Mouse (Mus musculus) yolk sac, embryonic 10.5 days (tissue): ENCODE data around the gene Iqgap1.
"Not testable (repeated sequence)": the region's sequence is repeated elsewhere in the genome, so short reads cannot be mapped to it uniquely, and the experiment has no call there.

ENCODE experiments used
- DNase-seq: peaks from one replicate; pipeline ENCODE4 v3.0.0-alpha.2; 2017; ENCODE audit warnings: low spot score

The Iqgap1 gene

DNA sequence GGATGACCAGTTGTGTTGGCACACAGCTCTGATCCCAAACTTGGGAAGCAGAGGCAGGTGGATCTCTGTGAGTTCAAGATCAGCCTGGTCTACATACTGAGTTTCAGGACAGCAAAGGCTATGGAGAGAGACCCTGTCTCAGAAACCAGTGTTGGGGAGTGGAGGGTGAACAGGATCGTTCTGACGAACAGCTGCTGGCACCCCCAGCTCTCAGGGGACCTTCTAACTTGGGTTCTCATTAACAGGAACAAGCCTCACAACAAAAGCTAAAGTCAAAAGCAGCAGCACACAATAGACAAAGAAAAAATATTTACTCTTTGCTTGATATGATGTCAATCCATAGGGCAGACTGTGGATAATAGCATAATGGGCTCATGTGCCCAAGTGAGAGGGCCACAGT, 55.3 kb downstream of the Iqgap1 start:
- DNase-seq: no peak

DNA sequence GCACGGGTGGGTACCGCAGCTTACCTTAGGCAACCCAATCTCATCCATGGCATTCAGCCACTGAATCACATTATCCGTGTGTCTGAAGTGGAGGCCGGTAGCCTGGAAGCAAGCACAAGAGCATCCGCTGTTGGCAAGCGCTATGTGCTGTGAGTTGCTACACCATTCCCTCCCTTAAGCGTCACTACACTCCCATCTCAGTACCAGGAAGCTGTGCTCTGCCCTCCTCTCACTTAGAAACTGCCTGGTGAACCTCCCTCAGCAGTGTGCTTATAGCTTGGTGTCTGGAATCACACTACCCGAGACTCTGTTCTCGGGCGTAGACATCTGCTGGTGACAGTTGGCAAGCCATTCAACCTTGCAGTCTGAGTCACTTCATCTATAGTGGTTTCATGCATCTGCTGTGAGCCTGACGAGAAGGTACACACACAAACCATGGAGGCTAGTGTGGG, 58.9 kb downstream of the Iqgap1 start:
- DNase-seq: no peak

GRCm38 (mm10) chr7:80766072-80766471, 59.7 kb downstream of the Iqgap1 start:
- no peak for DNase-seq

- DNase-seq: no peak
Measured at GRCm38 (mm10) chr7:80763864-80764437, 61.8 kb downstream of the Iqgap1 start.

DNA sequence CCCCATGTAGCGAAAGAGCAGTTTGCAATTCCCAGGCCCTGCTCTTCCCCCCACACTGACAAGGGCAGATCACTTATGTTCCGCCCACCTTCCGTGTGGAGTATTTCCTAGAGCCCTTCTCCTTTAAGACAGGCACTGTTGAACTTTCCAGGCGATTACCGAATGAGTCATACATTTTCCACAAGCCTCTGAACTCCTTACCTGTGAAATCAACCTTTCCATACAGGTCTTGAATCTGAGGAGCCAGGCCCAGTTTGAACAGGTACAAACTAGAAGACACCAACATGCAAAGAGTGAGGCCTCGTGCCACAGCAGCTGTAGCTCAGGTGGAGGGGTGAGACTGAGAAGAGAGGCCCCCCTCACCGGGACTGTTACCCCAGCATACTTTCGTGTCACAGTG, 63.5 kb downstream of the Iqgap1 start:
- peak; percentile 50 for DNase-seq

GRCm38 (mm10) chr7:80754086-80754485, 71.7 kb downstream of the Iqgap1 start:
- DNase-seq: no peak

- no peak for DNase-seq
Measured at GRCm38 (mm10) chr7:80753613-80754012, 72.2 kb downstream of the Iqgap1 start.

DNA sequence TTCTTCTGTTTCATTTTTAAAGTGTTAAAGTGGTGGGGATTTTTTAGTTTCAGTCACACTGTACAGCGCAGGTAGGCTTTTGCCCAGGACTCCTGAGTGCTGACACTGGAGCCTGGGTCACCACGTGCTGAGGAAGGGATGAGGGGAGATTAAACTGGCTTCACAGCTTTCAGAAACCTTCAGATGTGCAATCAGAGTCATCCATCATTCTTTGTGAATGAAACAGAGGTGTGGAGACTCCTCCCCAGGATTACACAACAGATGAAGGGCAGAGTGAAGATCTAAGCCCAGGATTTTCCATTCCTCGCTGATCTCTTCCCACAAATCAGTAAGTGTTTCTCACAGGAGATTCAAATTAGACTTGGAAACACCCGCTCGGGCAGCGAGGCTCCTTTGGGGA, 76.2 kb downstream of the Iqgap1 start:
- no peak for DNase-seq

- not testable (repeated sequence) for DNase-seq
Measured at GRCm38 (mm10) chr7:80749109-80749508, 76.7 kb downstream of the Iqgap1 start.

- DNase-seq: no peak
Measured at GRCm38 (mm10) chr7:80747371-80747770, 78.4 kb downstream of the Iqgap1 start.

- DNase-seq: no peak
Measured at GRCm38 (mm10) chr7:80746166-80746761, 79.5 kb downstream of the Iqgap1 start.

DNA sequence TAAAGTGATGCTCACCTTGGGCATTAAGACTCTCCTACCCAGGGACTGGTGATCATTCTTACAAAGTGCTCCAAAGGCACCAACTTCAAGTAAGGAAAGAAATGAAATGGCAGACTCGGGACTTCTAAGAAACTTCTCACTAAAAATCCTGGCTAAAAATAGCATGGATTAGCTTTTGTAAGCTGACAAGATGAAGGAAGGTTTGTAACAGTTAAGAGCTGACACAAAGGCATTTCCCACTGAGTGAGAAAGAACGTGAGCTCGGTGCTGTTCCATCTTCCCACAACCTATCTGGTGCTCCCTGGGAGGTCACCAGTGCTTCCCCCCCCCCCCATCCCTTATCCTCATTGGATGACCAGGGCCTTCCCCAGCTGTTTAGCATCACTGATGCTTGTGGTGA, 80.0 kb downstream of the Iqgap1 start:
- DNase-seq: no peak

DNA sequence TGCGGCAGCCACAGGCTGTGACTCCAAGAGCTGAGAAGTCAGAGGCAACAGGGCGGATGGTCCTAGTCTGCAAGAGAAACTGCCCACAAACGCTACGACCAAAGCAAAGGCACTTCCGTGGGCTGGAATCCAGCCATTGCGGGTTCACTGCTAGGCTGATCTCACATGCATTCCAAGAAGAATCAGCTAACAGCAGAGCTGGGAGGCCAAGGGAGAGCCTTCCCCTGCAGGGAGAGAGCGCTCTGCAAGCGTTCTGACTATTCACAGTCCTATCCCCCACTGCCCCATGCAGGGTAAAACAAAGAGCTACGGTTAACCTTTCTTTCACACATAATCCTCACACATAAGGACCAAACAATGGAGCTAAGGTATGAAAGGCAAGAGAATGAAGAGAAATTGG, 80.5 kb downstream of the Iqgap1 start:
- no peak for DNase-seq

DNA sequence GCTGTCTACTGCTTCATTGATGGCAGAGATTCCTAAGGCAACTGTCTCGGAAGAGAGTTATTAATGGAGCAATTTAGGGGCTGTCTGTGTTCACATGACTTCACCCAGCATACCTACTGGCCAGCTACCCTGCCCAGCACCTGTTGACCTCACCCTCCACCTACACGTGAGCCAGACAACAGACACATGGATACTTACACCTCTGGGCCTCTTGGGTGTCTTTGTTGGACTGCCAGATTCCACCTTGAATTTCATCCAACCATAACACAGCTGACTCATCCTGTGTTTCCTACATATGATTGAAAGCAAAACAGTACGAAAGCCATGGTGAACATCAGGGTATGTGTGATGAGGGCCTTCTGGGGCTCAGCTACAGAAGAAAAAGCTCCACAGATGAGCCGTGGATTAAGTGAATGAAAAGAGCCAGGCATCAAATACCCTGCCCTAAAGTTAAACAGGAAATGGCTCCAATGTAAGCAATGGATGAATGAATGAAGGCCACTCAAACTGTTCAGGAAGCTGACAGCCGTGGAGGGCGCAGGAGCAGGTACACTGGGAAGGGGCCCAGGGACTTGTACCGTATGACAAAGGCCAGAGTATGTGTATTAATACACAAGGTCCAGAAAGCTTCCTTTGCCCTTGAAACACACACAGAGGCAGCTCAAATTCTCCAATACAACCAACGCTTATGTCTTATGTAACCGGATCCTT, 81.7 kb downstream of the Iqgap1 start:
- DNase-seq: peak; percentile 13

DNA sequence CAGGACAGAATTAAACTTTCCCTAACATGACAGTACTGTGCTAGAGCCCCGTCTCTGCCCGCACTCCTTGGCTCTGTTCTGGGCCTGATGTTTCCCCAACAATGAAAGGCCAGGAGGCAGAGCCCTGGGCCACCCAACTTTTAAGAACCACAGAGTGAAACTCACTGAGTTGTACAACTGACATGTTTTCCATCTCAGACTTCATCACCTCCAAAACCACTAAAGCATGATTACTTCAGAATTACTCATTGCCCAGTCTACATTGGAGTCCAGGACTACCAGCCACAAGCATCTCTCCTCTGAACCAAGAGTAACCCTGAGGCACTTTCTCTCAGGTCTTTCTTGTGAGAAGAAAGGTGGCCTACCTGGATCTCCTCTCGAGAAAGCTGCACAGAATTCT, 83.1 kb downstream of the Iqgap1 start:
- no peak for DNase-seq

- DNase-seq: peak; percentile 45
Measured at GRCm38 (mm10) chr7:80740954-80741353, 84.8 kb downstream of the Iqgap1 start.

DNA sequence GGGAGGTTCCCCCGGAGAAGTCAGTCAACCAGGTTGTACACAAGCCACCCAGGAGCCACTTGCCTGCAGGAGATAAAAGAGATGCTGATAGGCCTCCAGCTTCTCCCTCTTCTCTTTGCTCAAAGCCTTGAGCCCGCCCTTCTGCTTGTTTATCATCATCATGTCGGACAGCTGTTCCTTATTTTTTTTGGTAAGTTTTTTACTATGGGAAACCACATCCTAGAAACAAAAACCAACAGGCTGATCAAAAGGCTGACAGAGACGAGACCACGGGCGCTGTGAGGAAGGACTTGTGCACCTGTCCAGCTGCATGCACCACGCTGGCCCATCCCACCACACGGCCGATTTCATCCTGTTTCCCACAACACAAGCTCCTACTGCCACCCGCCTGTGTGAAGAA, 89.6 kb downstream of the Iqgap1 start:
- DNase-seq: no peak

- no peak for DNase-seq
Measured at GRCm38 (mm10) chr7:80732986-80733385, 92.8 kb downstream of the Iqgap1 start.

- peak; percentile 61 for DNase-seq
Measured at GRCm38 (mm10) chr7:80729662-80730061, 96.1 kb downstream of the Iqgap1 start.

DNA sequence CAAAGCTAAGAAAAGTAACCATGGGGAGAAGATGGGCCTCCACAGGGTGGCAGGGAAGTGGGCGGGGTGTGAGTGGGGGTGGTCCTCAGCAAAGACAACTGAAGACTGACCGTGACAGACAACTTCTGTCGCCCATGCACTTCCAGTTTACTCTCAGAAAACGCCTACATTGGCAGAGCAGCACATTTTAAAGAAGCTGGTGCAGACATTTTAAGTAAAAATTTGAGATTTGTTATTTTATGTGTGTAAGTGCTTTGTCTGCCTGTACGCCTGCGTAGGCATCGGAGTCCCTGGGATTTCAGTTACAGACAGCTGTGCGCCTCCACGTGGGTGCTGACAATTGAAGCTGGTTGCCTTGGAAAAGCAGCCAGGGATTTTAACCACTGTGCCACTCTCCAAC, 104.7 kb downstream of the Iqgap1 start:
- no peak for DNase-seq

DNA sequence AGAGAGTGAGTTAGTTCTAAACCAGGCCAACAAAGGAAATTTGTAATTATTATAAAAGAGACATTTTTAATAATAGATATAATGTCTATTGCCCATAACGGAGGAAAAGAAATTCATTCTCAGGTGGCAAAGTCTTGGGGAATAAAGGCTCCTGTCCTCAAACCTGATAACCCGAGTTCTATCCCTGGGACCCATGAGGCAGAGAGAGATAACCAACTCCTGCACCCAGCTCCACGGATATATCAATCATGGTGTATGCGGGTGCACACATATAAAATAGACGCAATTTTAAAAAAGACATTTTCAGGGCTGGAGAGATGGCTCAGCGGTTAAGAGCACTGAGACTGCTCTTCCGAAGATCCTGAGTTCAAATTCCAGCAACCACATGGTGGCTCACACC, 106.2 kb downstream of the Iqgap1 start:
- no peak for DNase-seq

DNA sequence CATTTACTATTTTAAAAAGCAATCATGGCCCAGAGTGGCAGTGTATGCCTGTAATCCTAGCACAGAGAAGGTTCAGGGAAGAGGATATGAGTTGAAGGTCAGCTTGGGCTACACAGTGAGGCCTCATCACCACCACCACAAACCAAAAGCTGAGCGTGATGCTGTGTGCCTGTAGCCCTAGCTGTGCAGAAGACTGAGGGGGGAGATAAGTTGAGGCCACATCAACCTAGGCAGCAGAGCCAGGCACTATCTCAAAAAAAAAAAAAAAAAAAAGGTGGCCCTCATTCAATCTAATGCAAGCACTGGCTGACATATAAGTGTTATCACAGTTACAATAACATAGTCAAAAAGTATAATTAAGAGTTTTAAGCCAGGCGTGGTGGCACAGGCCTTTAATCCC, 106.7 kb downstream of the Iqgap1 start:
- no peak for DNase-seq

- DNase-seq: no peak
Measured at GRCm38 (mm10) chr7:80718471-80718870, 107.3 kb downstream of the Iqgap1 start.

DNA sequence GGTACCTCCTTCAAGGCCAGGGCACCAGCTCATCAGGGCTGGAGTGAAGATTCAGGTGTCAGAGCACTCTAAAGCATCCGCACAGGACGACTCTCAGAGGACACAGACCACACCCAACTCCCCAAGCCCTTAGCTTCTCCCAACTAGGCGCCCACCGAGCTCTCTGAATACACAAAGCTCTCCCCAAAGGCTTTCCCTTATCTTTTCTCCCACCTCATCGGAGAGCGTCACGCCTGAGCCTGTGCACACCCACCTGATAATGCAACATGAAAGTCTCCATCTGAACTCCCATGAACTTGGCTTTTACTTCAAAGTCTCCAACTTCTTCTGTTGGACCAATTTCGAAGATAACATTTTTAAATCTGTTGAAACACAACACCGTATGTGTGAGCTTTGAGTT, 109.0 kb downstream of the Iqgap1 start:
- DNase-seq: no peak
